Mouse (Mus musculus) frontal cortex, postnatal 14 days (tissue): ENCODE data around the gene Ovol3.

ENCODE experiments used
- DNase-seq, 2 experiments: peaks; one replicate each; pipeline ENCODE4 v3.0.0; 2022; ENCODE audit warnings: low spot score in 2 of 2

Ovol3 gene

GRCm38 (mm10) chr7:30194101-30194831 lies 41.3 kb downstream of the Ovol3 start:
- DNase-seq, result no peak

GRCm38 (mm10) chr7:30193581-30194100 lies 41.9 kb downstream of the Ovol3 start:
- no peak for DNase-seq

- DNase-seq, result no peak
Observed at GRCm38 (mm10) chr7:30193013-30193412, 42.5 kb downstream of the Ovol3 start.

GRCm38 (mm10) chr7:30192088-30192487 lies 43.4 kb downstream of the Ovol3 start:
- no peak for DNase-seq

- DNase-seq, result no peak
Observed at GRCm38 (mm10) chr7:30189116-30189491, 46.4 kb downstream of the Ovol3 start.

- no peak for DNase-seq
Observed at GRCm38 (mm10) chr7:30188344-30189115, 47.0 kb downstream of the Ovol3 start.

GRCm38 (mm10) chr7:30184641-30185348 lies 50.7 kb downstream of the Ovol3 start:
- no peak for DNase-seq

- DNase-seq, result peak; percentile 63 to 64
Observed at GRCm38 (mm10) chr7:30183879-30184289, 51.6 kb downstream of the Ovol3 start, which contains the start of gene Cox7a1. TSS of gene Cox7a1 (plus strand) at chr7:30184144.
